Mouse (Mus musculus) cerebellum, adult 2 months (tissue): ENCODE measurements at regions not wholly inside any gene's neighbourhood (a gene's known extent, or its start where the extent isn't known, plus 50 kb on each side); places are given as distances from the start of the nearest gene placed in this dataset.
"Not testable (repeated sequence)": the region's sequence is repeated elsewhere in the genome, so short reads cannot be mapped to it uniquely, and the experiment has no call there.

Source experiments
- DNase-seq, 2 experiments: peaks; one replicate each; pipeline ENCODE4 v3.0.0; 2021
- H3K27ac ChIP-seq: fragments of 200-500 bp; 2 replicates; pipeline ENCODE4 v1.5.1; 2012; ENCODE audit warnings: low read length, control low read depth, inconsistent platforms; ENCODE audit not compliant: insufficient read depth
- H3K27me3 ChIP-seq: fragments of 200-500 bp; 2 replicates; pipeline ENCODE4 v1.6.1; 2012; ENCODE audit warnings: inconsistent platforms, mild to moderate bottlenecking, low read length, moderate library complexity; ENCODE audit not compliant: control insufficient read depth, insufficient read depth
- H3K4me1 ChIP-seq: fragments of 200-500 bp; 2 replicates; pipeline ENCODE4 v1.6.1; 2011; ENCODE audit warnings: low read length; ENCODE audit not compliant: control insufficient read depth, insufficient read depth
- H3K4me3 ChIP-seq: fragments of 200-500 bp; replicated peaks from 2 replicates; pipeline ENCODE3; 2011; ENCODE audit warnings: mild to moderate bottlenecking, low read depth, low read length, control low read depth; ENCODE audit not compliant: insufficient read depth
- CTCF ChIP-seq: fragments of 200-500 bp; IDR thresholded peaks from 2 replicates; pipeline ENCODE4 v1.5.1; 2011; ENCODE audit warnings: low read depth, mild to moderate bottlenecking, control low read depth, low read length, moderate library complexity, borderline replicate concordance; ENCODE audit not compliant: insufficient read depth
- POLR2A ChIP-seq: fragments of 200-500 bp; IDR thresholded peaks from 2 replicates; pipeline ENCODE4 v1.6.1; 2011; ENCODE audit warnings: low read length, control low read depth, borderline replicate concordance; ENCODE audit not compliant: insufficient read depth
- WGBS: fragments of 180-500 bp; shearing (Covaris S2); methylation state at CpG from one replicate; pipeline ENCODE4 v1.1.7; 2018; 5-methylcytosine and 5-hydroxymethylcytosine counted together

DNA sequence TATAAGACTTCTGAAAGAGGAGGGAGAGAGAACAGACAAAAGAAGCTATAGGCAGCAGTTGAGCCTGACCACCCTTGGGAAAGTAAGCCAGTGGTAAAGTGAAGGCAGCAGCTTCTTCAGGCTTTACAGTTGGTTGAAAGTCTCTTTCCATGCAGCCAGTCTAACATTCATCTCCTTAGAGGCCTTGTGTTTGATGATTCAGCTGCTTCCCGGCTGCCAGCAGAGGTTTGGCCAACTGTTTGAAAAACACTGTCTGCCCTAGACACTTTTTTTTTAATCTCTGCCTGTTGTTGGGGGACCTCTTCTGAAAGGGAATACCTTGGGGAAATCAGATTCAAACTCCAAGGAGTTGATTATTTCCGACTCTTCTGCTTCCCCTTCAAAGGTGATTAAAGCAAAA is 123.1 kb upstream of the Cldn34b3 start:
- 19% methylated on average over 2 of the region's 2 CpGs for WGBS
- DNase-seq, result no peak
- TF ChIP-seq POLR2A, result no peak
- TF ChIP-seq CTCF, result no peak
- no peaks in the 10 kb centered on the region for H3K4me1 ChIP-seq
- no peaks in the 10 kb centered on the region for H3K27me3 ChIP-seq
- H3K4me3 ChIP-seq, result no peak overlapping the region
- H3K27ac ChIP-seq, result no peak overlapping the region

DNA sequence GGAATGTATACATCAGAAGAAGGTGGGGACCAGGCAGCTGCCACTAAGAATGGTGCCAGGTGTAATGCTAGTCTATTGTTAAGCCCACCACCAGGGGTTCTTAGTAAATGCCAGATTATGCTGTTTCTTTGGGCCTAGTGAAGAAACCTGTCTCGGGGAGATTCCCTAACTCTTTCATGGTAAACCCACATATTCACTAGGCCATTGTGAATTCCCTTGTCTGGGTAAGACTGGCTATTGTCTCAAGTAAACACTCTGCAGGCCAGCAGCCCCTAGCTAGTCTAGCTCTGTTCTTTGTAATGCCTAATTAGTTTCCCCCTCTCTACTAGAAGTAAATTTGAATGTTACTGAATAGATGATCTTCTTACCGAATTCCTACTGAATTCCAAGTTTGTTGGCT is 89.3 kb upstream of the Cldn34b3 start:
- not testable (repeated sequence) for H3K4me1 ChIP-seq, H3K27me3 ChIP-seq, H3K4me3 ChIP-seq, H3K27ac ChIP-seq, DNase-seq
- WGBS, result 65% methylated on average over 2 of the region's 2 CpGs

DNA sequence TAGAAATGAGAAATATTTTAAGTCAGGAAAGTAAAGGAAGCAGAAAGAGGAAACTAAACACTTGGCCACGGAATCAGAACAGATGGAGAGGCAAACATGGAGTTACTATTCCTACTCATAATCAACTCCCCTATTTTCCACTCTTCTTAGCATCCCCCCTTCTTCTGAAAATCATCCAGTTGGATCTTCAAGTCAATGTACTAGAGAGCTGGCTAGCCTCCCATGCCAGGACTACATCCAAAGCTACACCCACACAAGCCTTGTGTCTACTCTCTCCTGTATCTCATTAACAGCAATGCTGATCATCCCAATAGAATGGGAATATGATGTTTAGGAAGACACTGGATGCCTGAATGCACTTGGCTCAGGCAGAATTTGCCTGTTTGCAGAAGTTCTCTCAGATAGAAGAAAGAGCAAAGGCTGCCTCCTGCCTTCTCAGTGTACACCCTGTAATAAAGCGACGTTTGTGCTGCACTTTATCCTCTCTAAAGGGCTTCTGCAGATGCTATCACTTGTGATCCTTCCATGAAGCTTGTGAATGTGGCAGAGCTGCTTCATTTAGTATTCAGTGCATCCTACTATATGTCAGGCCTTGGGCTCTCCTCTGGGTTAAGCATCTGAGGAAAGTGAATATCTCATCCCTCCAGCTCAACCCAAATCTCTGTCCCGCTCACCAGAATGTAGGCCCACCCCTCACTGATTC is 82.5 kb upstream of the Cldn34b3 start:
- WGBS, result 35% methylated on average over 4 of the region's 4 CpGs
- Histone ChIP-seq H3K27ac (no peak overlapping the region), H3K4me3 (no peak overlapping the region), H3K4me1 (no peaks in the 10 kb centered on the region), H3K27me3 (no peaks in the 10 kb centered on the region)
- TF ChIP-seq POLR2A (no peak), CTCF (no peak)
- DNase-seq, result peak; percentile 5 to 7

DNA sequence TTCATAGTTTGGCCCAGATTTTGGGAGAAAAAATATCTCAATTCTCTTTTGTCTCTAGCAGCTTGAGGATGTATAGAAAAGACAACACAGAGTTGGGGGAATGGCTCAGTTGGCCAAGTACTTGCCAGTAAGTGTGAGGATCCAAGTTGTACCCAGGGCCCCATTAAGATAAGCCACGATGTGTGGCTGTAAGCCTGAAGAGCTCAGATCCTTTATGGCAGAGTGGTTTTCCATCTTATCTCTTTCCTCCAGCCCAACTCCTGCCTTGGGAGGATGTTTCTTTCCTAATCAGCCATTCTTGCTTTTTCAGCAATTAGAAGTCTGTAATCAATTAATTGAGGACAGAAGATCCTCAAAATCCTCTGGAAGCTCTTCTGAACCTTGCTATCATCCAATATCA is 63.5 kb upstream of the Cldn34b3 start:
- Histone ChIP-seq H3K27me3 (no peaks in the 10 kb centered on the region), H3K27ac (no peak overlapping the region), H3K4me3 (no peak overlapping the region), H3K4me1 (no peaks in the 10 kb centered on the region)
- 89% methylated on average over 1 of the region's 1 CpGs for WGBS
- no peak for TF ChIP-seq POLR2A
- TF ChIP-seq CTCF, result no peak
- DNase-seq, result no peak

DNA sequence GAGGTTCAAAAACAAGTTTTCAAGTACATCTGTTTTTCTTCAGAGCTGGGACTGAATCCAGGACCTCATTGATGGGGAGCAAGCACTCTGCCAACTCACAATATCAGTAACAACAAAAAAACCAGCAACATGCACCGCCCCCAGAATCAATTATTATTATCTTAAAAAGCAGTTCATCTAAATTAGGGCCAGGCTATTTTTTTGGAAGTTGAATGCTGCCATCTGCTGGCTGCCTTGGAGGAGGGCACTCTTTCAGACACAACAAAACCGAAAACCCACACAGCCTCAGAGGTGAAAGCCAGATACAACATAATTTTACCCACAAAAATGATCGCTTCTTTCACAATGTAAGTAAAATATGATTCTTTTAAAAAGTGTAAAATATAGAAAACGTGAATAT is 62.7 kb upstream of the Cldn34b3 start:
- 11% methylated on average over 4 of the region's 4 CpGs for WGBS
- H3K4me3 ChIP-seq, result no peak overlapping the region
- TF ChIP-seq CTCF (peak; percentile 43), POLR2A (no peak)

More for the DNA sequence above, 62.7 kb upstream of the Cldn34b3 start:
- no peaks in the 10 kb centered on the region for H3K27me3 ChIP-seq
- peak; percentile 5 to 27 for DNase-seq
- no peak overlapping the region for H3K27ac ChIP-seq
- H3K4me1 ChIP-seq, result no peaks in the 10 kb centered on the region
